Mouse (Mus musculus) kidney, embryonic 15.5 days (tissue): ENCODE measurements around the gene Fhdc1. TPM values are rescaled to one million over a fixed set of nuclear protein-coding genes. Genes with fewer than 3 reads are reported as not detected.
A peak's percentile ranks its signal among the peaks of the same experiment; 100 is the strongest.

Experiments used
- ATAC-seq: fragments of 200-750 bp; cut with Nextera tagmentation; replicated peaks from 2 replicates; pipeline ENCODE4 v1.8.0; 2017; ENCODE audit warnings: moderate TSS enrichment; ENCODE audit not compliant: low FRiP score
- H3K27ac ChIP-seq: fragments of 300-500 bp; sonication (generic); 2 replicates; pipeline ENCODE4 v1.5.1; 2015; ENCODE audit warnings: mild to moderate bottlenecking, inconsistent platforms
- H3K27me3 ChIP-seq: fragments of 300-500 bp; sonication (generic); 2 replicates; pipeline ENCODE4 v1.6.1; 2015; ENCODE audit warnings: inconsistent platforms
- H3K36me3 ChIP-seq: fragments of 300-500 bp; sonication (generic); 2 replicates; pipeline ENCODE4 v1.6.1; 2015; ENCODE audit warnings: inconsistent platforms
- H3K4me1 ChIP-seq: fragments of 300-500 bp; sonication (generic); 2 replicates; pipeline ENCODE4 v1.6.1; 2015; ENCODE audit warnings: inconsistent platforms
- H3K4me2 ChIP-seq: fragments of 300-500 bp; sonication (generic); 2 replicates; pipeline ENCODE4 v1.6.1; 2015; ENCODE audit warnings: moderate library complexity, mild to moderate bottlenecking, inconsistent platforms
- H3K4me3 ChIP-seq: fragments of 300-500 bp; sonication (generic); replicated peaks from 2 replicates; pipeline ENCODE4 v1.5.1; 2015; ENCODE audit warnings: mild to moderate bottlenecking, inconsistent platforms
- H3K9ac ChIP-seq: fragments of 300-500 bp; sonication (generic); 2 replicates; pipeline ENCODE4 v1.6.1; 2015; ENCODE audit warnings: mild to moderate bottlenecking, inconsistent platforms
- H3K9me3 ChIP-seq: fragments of 300-500 bp; sonication (generic); replicated peaks from 2 replicates; pipeline ENCODE4 v1.6.1; 2016; ENCODE audit warnings: inconsistent platforms
- WGBS: fragments of 180-500 bp; shearing (Covaris S2); methylation state at CpG from one replicate; pipeline ENCODE4 v1.1.7; 2015; ENCODE audit warnings: mixed read lengths; 5-methylcytosine and 5-hydroxymethylcytosine counted together
- polyA plus RNA-seq: library from polyadenylated mRNA; unstranded; fragments of >200 nt; fragmentation: Nextera tagmentation; extraction: Ambion mirVana; gene quantifications from 2 replicates; pipeline ENCODE4 v1.2.1, GENCODE M21; 2015

The Fhdc1 gene
- polyA plus RNA-seq, 1 experiment from 2014 or later = 5.3 TPM

GRCm38 (mm10) chr3:84428994-84429725, 51.1 kb downstream of the Fhdc1 start:
- Histone ChIP-seq H3K4me3 (no peak overlapping the region), H3K4me1 (peaks cover 32% of the 10 kb centered on the region), H3K4me2 (no peak overlapping the region), H3K27me3 (no peaks in the 10 kb centered on the region), H3K9ac (no peak overlapping the region), H3K36me3 (no peaks in the 10 kb centered on the region), H3K9me3 (no peaks in the 10 kb centered on the region), H3K27ac (peak overlapping the region; percentile 3; the same call in 1 of the 2 replicates)
- peak; percentile 67 for ATAC-seq
- WGBS = 77% methylated on average over 12 of the region's 12 CpGs

GRCm38 (mm10) chr3:84427779-84428178, 52.5 kb downstream of the Fhdc1 start:
- no peak overlapping the region for H3K27ac ChIP-seq
- ATAC-seq = no peak
- peaks cover 32% of the 10 kb centered on the region for H3K4me1 ChIP-seq

GRCm38 (mm10) chr3:84422340-84422739, 57.9 kb downstream of the Fhdc1 start:
- Histone ChIP-seq H3K27me3 (no peaks in the 10 kb centered on the region), H3K9ac (no peak overlapping the region), H3K4me3 (no peak overlapping the region), H3K4me2 (no peak overlapping the region), H3K27ac (no peak overlapping the region), H3K9me3 (no peaks in the 10 kb centered on the region), H3K4me1 (no peaks in the 10 kb centered on the region), H3K36me3 (no peaks in the 10 kb centered on the region)
- WGBS = 70% methylated on average over 5 of the region's 5 CpGs
- no peak for ATAC-seq

More at GRCm38 (mm10) chr3:84427779-84428178, 52.5 kb downstream of the Fhdc1 start:
- no peak overlapping the region for H3K4me3 ChIP-seq
- no peaks in the 10 kb centered on the region for H3K36me3 ChIP-seq
- H3K9me3 ChIP-seq = no peaks in the 10 kb centered on the region
- WGBS = 82% methylated on average over 5 of the region's 5 CpGs
- no peak overlapping the region for H3K4me2 ChIP-seq
- no peak overlapping the region for H3K9ac ChIP-seq
- H3K27me3 ChIP-seq = no peaks in the 10 kb centered on the region

DNA sequence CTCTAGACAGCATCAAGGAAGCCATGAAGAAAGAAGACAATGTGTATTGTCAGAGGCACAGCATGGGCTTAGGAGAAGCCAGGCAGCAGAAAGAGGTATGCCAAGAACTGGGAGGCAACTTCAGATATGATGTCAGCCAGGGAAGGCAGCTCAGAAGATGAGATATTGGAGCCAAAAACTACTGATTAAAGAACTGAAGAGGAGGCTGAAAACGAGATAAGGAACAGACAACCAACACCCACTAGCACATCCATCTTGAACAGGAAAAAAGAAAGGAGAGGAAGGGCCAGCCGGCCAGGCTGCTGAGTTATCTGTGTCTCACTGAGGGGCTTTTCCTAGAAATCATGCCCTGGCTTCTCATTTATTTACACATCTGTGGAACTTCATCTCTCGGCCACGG, 66.4 kb downstream of the Fhdc1 start:
- 80% methylated on average over 4 of the region's 4 CpGs for WGBS
- Histone ChIP-seq H3K4me2 (no peak overlapping the region), H3K27me3 (no peaks in the 10 kb centered on the region), H3K36me3 (no peaks in the 10 kb centered on the region), H3K4me1 (peaks cover 20% of the 10 kb centered on the region), H3K9me3 (no peaks in the 10 kb centered on the region), H3K9ac (no peak overlapping the region), H3K27ac (no peak overlapping the region), H3K4me3 (no peak overlapping the region)
- ATAC-seq = no peak

DNA sequence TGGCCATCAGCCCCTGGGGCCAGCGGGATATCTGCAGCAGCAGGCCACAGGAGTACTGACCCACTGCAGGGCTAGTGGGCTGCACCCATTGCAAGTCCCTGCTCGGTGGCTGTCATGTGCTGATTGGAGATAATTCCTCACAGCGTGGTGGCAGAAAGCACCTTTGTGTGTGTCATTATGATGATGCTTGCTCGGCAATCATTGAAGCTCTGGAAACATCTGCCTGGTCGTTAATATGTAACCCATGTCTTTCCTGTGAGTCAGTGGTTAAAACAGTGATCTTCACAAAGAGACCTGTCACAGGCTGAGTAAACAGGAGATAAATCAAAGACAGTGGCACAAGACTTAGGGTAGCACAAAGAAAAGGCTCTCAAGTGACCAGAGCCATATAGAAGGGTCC, 67.3 kb downstream of the Fhdc1 start:
- Histone ChIP-seq H3K9me3 (no peaks in the 10 kb centered on the region), H3K36me3 (no peaks in the 10 kb centered on the region), H3K27me3 (no peaks in the 10 kb centered on the region), H3K27ac (no peak overlapping the region), H3K4me3 (no peak overlapping the region), H3K4me2 (no peak overlapping the region), H3K9ac (no peak overlapping the region), H3K4me1 (peaks cover 23% of the 10 kb centered on the region)
- peak; percentile 41; the same call in 1 of the 2 replicates for ATAC-seq
- WGBS = 42% methylated on average over 5 of the region's 5 CpGs

- H3K27ac ChIP-seq = no peak overlapping the region
- H3K4me2 ChIP-seq = no peak overlapping the region
- no peaks in the 10 kb centered on the region for H3K27me3 ChIP-seq
- ATAC-seq = no peak
- H3K4me3 ChIP-seq = no peak overlapping the region
- no peaks in the 10 kb centered on the region for H3K9me3 ChIP-seq
- WGBS = 64% methylated on average over 3 of the region's 3 CpGs
- no peaks in the 10 kb centered on the region for H3K36me3 ChIP-seq
- H3K4me1 ChIP-seq = peaks cover 26% of the 10 kb centered on the region
- H3K9ac ChIP-seq = no peak overlapping the region
Measured at GRCm38 (mm10) chr3:84409474-84409862, 70.8 kb downstream of the Fhdc1 start.

- H3K27me3 ChIP-seq = no peaks in the 10 kb centered on the region
- no peak overlapping the region for H3K4me3 ChIP-seq
- no peaks in the 10 kb centered on the region for H3K9me3 ChIP-seq
- H3K36me3 ChIP-seq = no peaks in the 10 kb centered on the region
- WGBS = 47% methylated on average over 13 of the region's 13 CpGs
- no peak overlapping the region for H3K9ac ChIP-seq
- H3K27ac ChIP-seq = 0 out of 2 replicates have a peak overlapping the region, but pooled peaks have one; percentile 23
- H3K4me2 ChIP-seq = no peak overlapping the region
- peaks cover 26% of the 10 kb centered on the region for H3K4me1 ChIP-seq
- no peak for ATAC-seq
Measured at GRCm38 (mm10) chr3:84408756-84409473, 71.3 kb downstream of the Fhdc1 start.

GRCm38 (mm10) chr3:84405523-84405922, 74.7 kb downstream of the Fhdc1 start:
- ATAC-seq = no peak
- Histone ChIP-seq H3K9ac (no peak overlapping the region), H3K4me2 (no peak overlapping the region), H3K27ac (no peak overlapping the region), H3K36me3 (no peaks in the 10 kb centered on the region), H3K4me1 (peaks cover 13% of the 10 kb centered on the region), H3K9me3 (no peaks in the 10 kb centered on the region), H3K27me3 (no peaks in the 10 kb centered on the region), H3K4me3 (no peak overlapping the region)
- WGBS = 81% methylated on average over 4 of the region's 4 CpGs

- H3K27me3 ChIP-seq = no peaks in the 10 kb centered on the region
- 0 out of 2 replicates have a peak, but pooled peaks cover 4% of the 10 kb centered on the region for H3K4me1 ChIP-seq
- H3K4me2 ChIP-seq = no peak overlapping the region
- H3K27ac ChIP-seq = no peak overlapping the region
- H3K9me3 ChIP-seq = no peaks in the 10 kb centered on the region
- H3K4me3 ChIP-seq = no peak overlapping the region
- no peak overlapping the region for H3K9ac ChIP-seq
- ATAC-seq = no peak
- 63% methylated on average over 5 of the region's 5 CpGs for WGBS
- no peaks in the 10 kb centered on the region for H3K36me3 ChIP-seq
Measured at GRCm38 (mm10) chr3:84403389-84403788, 76.8 kb downstream of the Fhdc1 start.

- no peaks in the 10 kb centered on the region for H3K27me3 ChIP-seq
- H3K4me2 ChIP-seq = no peak overlapping the region
- no peak overlapping the region for H3K9ac ChIP-seq
- no peak overlapping the region for H3K4me3 ChIP-seq
- ATAC-seq = no peak
- no peaks in the 10 kb centered on the region for H3K9me3 ChIP-seq
- H3K4me1 ChIP-seq = 0 out of 2 replicates have a peak, but pooled peaks cover 4% of the 10 kb centered on the region
- H3K36me3 ChIP-seq = no peaks in the 10 kb centered on the region
- H3K27ac ChIP-seq = no peak overlapping the region
- 73% methylated on average over 2 of the region's 2 CpGs for WGBS
Measured at GRCm38 (mm10) chr3:84402716-84403115, 77.5 kb downstream of the Fhdc1 start.

DNA sequence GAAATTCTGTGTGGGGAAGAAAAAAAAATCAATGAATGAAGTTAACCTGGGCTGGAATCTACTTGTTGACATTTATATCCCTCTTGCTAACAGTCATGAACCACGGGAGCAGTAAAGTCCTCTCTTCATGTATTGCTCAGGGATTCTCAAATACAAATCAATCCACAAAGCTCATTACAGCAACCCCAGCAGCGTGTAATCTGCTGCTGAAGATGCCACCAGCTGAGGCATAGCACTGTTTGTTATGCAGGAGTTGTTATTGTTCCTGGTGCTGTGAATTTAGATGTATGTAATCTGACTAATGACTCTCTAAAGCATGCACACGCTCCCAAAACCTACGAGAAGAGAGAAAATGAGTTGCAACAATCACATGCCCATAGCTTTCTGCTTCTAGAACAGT, 82.3 kb downstream of the Fhdc1 start:
- H3K9ac ChIP-seq = no peak overlapping the region
- no peaks in the 10 kb centered on the region for H3K4me1 ChIP-seq
- no peaks in the 10 kb centered on the region for H3K27me3 ChIP-seq
- ATAC-seq = no peak
- no peak overlapping the region for H3K4me2 ChIP-seq
- no peak overlapping the region for H3K27ac ChIP-seq
- no peak overlapping the region for H3K4me3 ChIP-seq
- 65% methylated on average over 4 of the region's 4 CpGs for WGBS
- H3K9me3 ChIP-seq = no peaks in the 10 kb centered on the region
- H3K36me3 ChIP-seq = no peaks in the 10 kb centered on the region

DNA sequence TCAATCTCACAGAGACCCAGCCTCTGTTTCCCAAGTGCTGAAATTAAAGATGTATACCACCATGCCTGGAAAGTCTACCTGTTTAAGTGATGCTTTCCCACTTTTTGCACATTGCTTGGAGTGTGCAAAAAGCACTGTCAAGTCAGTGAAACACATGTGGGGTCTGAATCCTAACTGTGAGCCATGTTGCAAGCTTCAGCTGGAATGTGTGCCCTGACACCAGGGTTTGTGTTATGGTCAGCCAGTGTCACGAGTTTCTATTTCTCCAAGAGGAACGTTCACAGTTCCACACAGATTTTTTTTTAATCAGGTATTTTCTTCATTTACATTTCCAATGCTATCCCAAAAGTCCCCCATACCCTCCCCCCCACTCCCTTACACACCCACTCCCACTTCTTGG, 84.0 kb downstream of the Fhdc1 start:
- no peaks in the 10 kb centered on the region for H3K9me3 ChIP-seq
- WGBS = 82% methylated on average over 2 of the region's 2 CpGs
- H3K27ac ChIP-seq = no peak overlapping the region
- no peak overlapping the region for H3K9ac ChIP-seq
- H3K4me2 ChIP-seq = no peak overlapping the region
- no peak for ATAC-seq
- no peaks in the 10 kb centered on the region for H3K27me3 ChIP-seq
- no peaks in the 10 kb centered on the region for H3K4me1 ChIP-seq
- H3K4me3 ChIP-seq = no peak overlapping the region
- H3K36me3 ChIP-seq = no peaks in the 10 kb centered on the region
